Mouse (Mus musculus) intestine, embryonic 16.5 days (tissue): ENCODE results near the gene Tnnc2. TPM values are rescaled to one million over a fixed set of nuclear protein-coding genes. Genes with fewer than 3 reads are reported as not detected.

Experiments used
- ATAC-seq: fragments of 200-750 bp; cut with Nextera tagmentation; 2 replicates; pipeline ENCODE4 v1.8.0; 2017; ENCODE audit warnings: moderate TSS enrichment, moderate library complexity
- H3K27ac ChIP-seq: fragments of 300-500 bp; sonication (generic); 2 replicates; pipeline ENCODE4 v1.5.1; 2014; ENCODE audit warnings: mild to moderate bottlenecking, low read length
- H3K27me3 ChIP-seq: fragments of 300-500 bp; sonication (generic); replicated peaks from 2 replicates; pipeline ENCODE4 v1.6.1; 2014; ENCODE audit warnings: low read length, control low read depth, mixed read lengths; ENCODE audit not compliant: control insufficient read depth, insufficient read depth
- H3K36me3 ChIP-seq: fragments of 300-500 bp; sonication (generic); 2 replicates; pipeline ENCODE4 v1.6.1; 2014; ENCODE audit warnings: low read length, control low read depth; ENCODE audit not compliant: control insufficient read depth, insufficient read depth
- H3K4me1 ChIP-seq: fragments of 300-500 bp; sonication (generic); 2 replicates; pipeline ENCODE4 v1.6.1; 2014; ENCODE audit warnings: low read length, control low read depth, mixed read lengths; ENCODE audit not compliant: control insufficient read depth, insufficient read depth
- H3K4me2 ChIP-seq: fragments of 300-500 bp; sonication (generic); 2 replicates; pipeline ENCODE4 v1.6.1; 2014; ENCODE audit warnings: low read depth, low read length, control low read depth
- H3K4me3 ChIP-seq: fragments of 300-500 bp; sonication (generic); 2 replicates; pipeline ENCODE4 v1.5.1; 2014; ENCODE audit warnings: mild to moderate bottlenecking, low read length
- H3K9ac ChIP-seq: fragments of 300-500 bp; sonication (generic); 2 replicates; pipeline ENCODE4 v1.6.1; 2014; ENCODE audit warnings: low read depth, low read length
- H3K9me3 ChIP-seq: fragments of 300-500 bp; sonication (generic); 2 replicates; pipeline ENCODE4 v1.6.1; 2016; ENCODE audit warnings: low read length, control low read depth; ENCODE audit not compliant: control insufficient read depth
- WGBS: fragments of 180-500 bp; shearing (Covaris S2); extraction: QIAGEN DNeasy Blood & Tissue Kit; methylation state at CpG from one replicate; pipeline ENCODE4 v1.1.7; 2014; 5-methylcytosine and 5-hydroxymethylcytosine counted together
- polyA plus RNA-seq: library from polyadenylated mRNA; unstranded; fragments of >200 nt; fragmentation: Nextera tagmentation; extraction: Ambion mirVana; gene quantifications from 2 replicates; pipeline ENCODE4 v1.2.1, GENCODE M21; 2015

Gene Tnnc2
- polyA plus RNA-seq, 1 experiment from 2014 or later = 3.2 TPM

DNA sequence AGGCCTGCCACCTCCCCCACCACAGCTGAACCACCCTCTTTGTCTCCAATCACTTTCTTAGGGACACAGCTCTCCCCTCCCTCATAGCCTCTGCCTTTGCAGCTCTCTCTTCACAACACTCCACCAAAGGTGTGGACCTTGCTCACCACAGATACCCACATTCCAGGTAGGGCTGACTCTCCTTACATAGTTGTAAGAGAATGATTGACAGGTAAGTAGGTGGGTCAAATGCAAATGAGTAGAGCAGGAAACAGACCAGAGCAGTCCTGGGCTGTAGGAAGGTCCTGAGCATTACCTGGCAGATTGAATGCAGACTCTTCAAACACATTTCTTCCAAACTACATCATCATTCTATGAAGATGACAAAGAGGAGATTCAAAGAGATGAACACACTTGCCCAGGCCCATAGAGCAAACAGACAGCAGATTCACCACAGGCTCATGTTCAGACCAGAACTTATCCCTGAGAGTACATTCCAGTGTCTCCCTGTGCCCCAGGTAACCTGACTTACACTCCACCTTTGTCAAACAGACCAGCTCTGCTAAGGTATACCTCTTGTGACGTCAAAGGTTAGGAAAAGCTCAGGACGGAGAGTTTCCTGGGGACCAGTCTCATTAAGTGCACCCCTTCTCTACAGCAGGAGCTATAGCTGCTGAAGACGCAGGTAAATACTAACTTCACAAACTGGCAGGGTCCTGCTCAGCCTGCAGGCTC, 42.2 kb downstream of the Tnnc2 start:
- no peaks in the 10 kb centered on the region for H3K27me3 ChIP-seq
- 45% methylated on average over 3 of the region's 3 CpGs for WGBS
- no peaks in the 10 kb centered on the region for H3K9me3 ChIP-seq
- no peak overlapping the region for H3K4me3 ChIP-seq
- peaks cover 23% of the 10 kb centered on the region for H3K4me1 ChIP-seq
- H3K4me2 ChIP-seq = no peak overlapping the region
- ATAC-seq = peak; percentile 97
- H3K36me3 ChIP-seq = no peaks in the 10 kb centered on the region
- H3K9ac ChIP-seq = peak overlapping the region; percentile 27; the same call in 1 of the 2 replicates
- peak overlapping the region; percentile 79 for H3K27ac ChIP-seq

GRCm38 (mm10) chr2:164735446-164735845, 44.3 kb downstream of the Tnnc2 start:
- no peaks in the 10 kb centered on the region for H3K36me3 ChIP-seq
- 79% methylated on average over 5 of the region's 5 CpGs for WGBS

GRCm38 (mm10) chr2:164734839-164735238, 44.9 kb downstream of the Tnnc2 start:
- no peaks in the 10 kb centered on the region for H3K27me3 ChIP-seq
- H3K36me3 ChIP-seq = no peaks in the 10 kb centered on the region
- peak overlapping the region; percentile 51 for H3K27ac ChIP-seq
- ATAC-seq = 0 out of 2 replicates have a peak, but pooled peaks have one; percentile 18
- H3K4me3 ChIP-seq = no peak overlapping the region
- H3K4me2 ChIP-seq = no peak overlapping the region
- no peaks in the 10 kb centered on the region for H3K9me3 ChIP-seq
- peaks cover 26% of the 10 kb centered on the region for H3K4me1 ChIP-seq
- WGBS = 67% methylated on average over 5 of the region's 5 CpGs
- H3K9ac ChIP-seq = no peak overlapping the region

More at GRCm38 (mm10) chr2:164735446-164735845, 44.3 kb downstream of the Tnnc2 start:
- no peak for ATAC-seq
- Histone ChIP-seq H3K9ac (no peak overlapping the region), H3K9me3 (no peaks in the 10 kb centered on the region), H3K4me1 (peaks cover 26% of the 10 kb centered on the region), H3K27ac (peak overlapping the region; percentile 23; the same call in 1 of the 2 replicates), H3K27me3 (no peaks in the 10 kb centered on the region), H3K4me2 (no peak overlapping the region), H3K4me3 (no peak overlapping the region)

- ATAC-seq = no peak
- WGBS = 56% methylated on average over 2 of the region's 2 CpGs
- no peak overlapping the region for H3K9ac ChIP-seq
- H3K4me1 ChIP-seq = peaks cover 26% of the 10 kb centered on the region
- H3K4me3 ChIP-seq = no peak overlapping the region
- no peaks in the 10 kb centered on the region for H3K36me3 ChIP-seq
- H3K4me2 ChIP-seq = no peak overlapping the region
- H3K9me3 ChIP-seq = no peaks in the 10 kb centered on the region
- no peaks in the 10 kb centered on the region for H3K27me3 ChIP-seq
- H3K27ac ChIP-seq = no peak overlapping the region
These were observed 46.5 kb downstream of the Tnnc2 start for GRCm38 (mm10) chr2:164733259-164733658.

- WGBS = 38% methylated on average over 5 of the region's 5 CpGs
- peaks cover 21% of the 10 kb centered on the region for H3K4me1 ChIP-seq
- ATAC-seq = peak; percentile 85
- H3K4me2 ChIP-seq = no peak overlapping the region
- peak overlapping the region; percentile 13 for H3K27ac ChIP-seq
- H3K27me3 ChIP-seq = no peaks in the 10 kb centered on the region
- H3K9ac ChIP-seq = no peak overlapping the region
- no peaks in the 10 kb centered on the region for H3K36me3 ChIP-seq
- no peak overlapping the region for H3K4me3 ChIP-seq
- H3K9me3 ChIP-seq = no peaks in the 10 kb centered on the region
These were observed 48.0 kb downstream of the Tnnc2 start for GRCm38 (mm10) chr2:164731719-164732118.

Other genes with a start within 250 kb of the Tnnc2 start
- 36.8 and 42.4 TPM in 2 replicates for gene Wfdc2, start 217.6 kb downstream of the Tnnc2 start, polyA plus RNA-seq
- gene Spint3, start 206.5 kb downstream of the Tnnc2 start, polyA plus RNA-seq = not detected in 2 replicates
- gene Wfdc6a, start 194.5 kb downstream of the Tnnc2 start, polyA plus RNA-seq = 0.59 and 1.4 TPM in 2 replicates
- gene Eppin, start 186.4 kb downstream of the Tnnc2 start, polyA plus RNA-seq = not detected in 2 replicates
- not detected in 2 replicates for gene Wfdc6b, start 166.4 kb downstream of the Tnnc2 start, polyA plus RNA-seq
- gene Wfdc8, start 166.3 kb downstream of the Tnnc2 start, polyA plus RNA-seq = not detected in 2 replicates
- gene Wfdc16, start 141.2 kb downstream of the Tnnc2 start, polyA plus RNA-seq = not detected in 2 replicates
- 0.34 TPM in 1 of 2 replicates, not detected in the other for gene Wfdc10, start 123.9 kb downstream of the Tnnc2 start, polyA plus RNA-seq
- not detected in 2 replicates for gene Wfdc9, start 123.4 kb downstream of the Tnnc2 start, polyA plus RNA-seq
- not detected in 2 replicates for gene Wfdc11, start 105.9 kb downstream of the Tnnc2 start, polyA plus RNA-seq
- 0.17 and 0.21 TPM in 2 replicates for gene Wfdc13, start 94.9 kb downstream of the Tnnc2 start, polyA plus RNA-seq
- not detected in 2 replicates for gene Spint4, start 81.5 kb downstream of the Tnnc2 start, polyA plus RNA-seq
- gene Spint5, start 64.7 kb downstream of the Tnnc2 start, polyA plus RNA-seq = not detected in 2 replicates
- gene Wfdc3, start 34.0 kb downstream of the Tnnc2 start, polyA plus RNA-seq = 1.3 and 1.8 TPM in 2 replicates
- gene Dnttip1, start 34.0 kb downstream of the Tnnc2 start, polyA plus RNA-seq = 55.9 and 56.9 TPM in 2 replicates
- 360 and 426 TPM in 2 replicates for gene Ube2c, start 10.1 kb downstream of the Tnnc2 start, polyA plus RNA-seq
- gene Snx21, start 5.9 kb upstream of the Tnnc2 start, polyA plus RNA-seq = 18.3 and 19.6 TPM in 2 replicates
- 37.5 and 39.5 TPM in 2 replicates for gene Acot8, start 24.9 kb upstream of the Tnnc2 start, polyA plus RNA-seq
- 9.3 and 10.3 TPM in 2 replicates for gene Zswim3, start 25.1 kb upstream of the Tnnc2 start, polyA plus RNA-seq
- 11.7 and 13.4 TPM in 2 replicates for gene Zswim1, start 42.7 kb upstream of the Tnnc2 start, polyA plus RNA-seq
- not detected in 2 replicates for gene Spata25, start 48.6 kb upstream of the Tnnc2 start, polyA plus RNA-seq
- 418 and 551 TPM in 2 replicates for gene Ctsa, start 52.9 kb upstream of the Tnnc2 start, polyA plus RNA-seq
- gene Neurl2, start 53.5 kb upstream of the Tnnc2 start, polyA plus RNA-seq = 6.1 and 7.5 TPM in 2 replicates
- 31.4 and 31.5 TPM in 2 replicates for gene Pltp, start 77.7 kb upstream of the Tnnc2 start, polyA plus RNA-seq
- gene Pcif1, start 99.3 kb upstream of the Tnnc2 start, polyA plus RNA-seq = 57.9 and 64.0 TPM in 2 replicates
- 9.6 and 10.5 TPM in 2 replicates for gene Zfp335, start 131.8 kb upstream of the Tnnc2 start, polyA plus RNA-seq
- gene Mmp9, start 160.8 kb upstream of the Tnnc2 start, polyA plus RNA-seq = 7.6 and 9.3 TPM in 2 replicates
- gene Slc12a5, start 180.8 kb upstream of the Tnnc2 start, polyA plus RNA-seq = 0.23 and 0.32 TPM in 2 replicates